Mouse (Mus musculus) E14TG2a.4 (cell line): ENCODE measurements around the gene Fmnl2.

ENCODE experiments used
- CTCF ChIP-seq: conservative IDR thresholded peaks from 2 replicates; pipeline ENCODE4 v1.5.1; 2014; ENCODE audit warnings: low read length
- NANOG ChIP-seq: IDR thresholded peaks from 2 replicates; pipeline ENCODE4 v1.6.1; 2014; ENCODE audit warnings: borderline replicate concordance, low read length, mixed read lengths
- POU5F1 ChIP-seq: IDR thresholded peaks from 2 replicates; pipeline ENCODE4 v1.6.1; 2014; ENCODE audit warnings: low read length, borderline replicate concordance

DNA sequence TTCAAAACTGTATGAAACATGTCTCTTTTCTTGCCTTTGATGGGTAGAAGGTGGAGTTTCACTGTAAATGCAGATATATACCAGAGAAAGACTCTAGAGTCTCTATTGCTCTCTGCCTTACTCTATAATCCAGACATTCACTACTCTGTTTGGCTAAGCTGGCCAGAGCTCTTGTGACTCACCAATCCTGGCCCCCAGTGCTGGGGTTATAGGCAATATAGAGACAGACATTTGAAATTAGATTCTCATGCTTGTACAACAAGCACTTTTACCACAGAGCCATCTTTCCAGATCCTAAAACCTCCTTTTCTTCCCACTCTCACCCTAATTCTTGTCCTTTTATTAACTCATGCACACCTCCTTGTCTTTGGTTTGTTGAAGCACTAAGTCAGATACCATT, 316.3 kb downstream of the Fmnl2 start:
- TF ChIP-seq CTCF (no peak), NANOG (no peak), POU5F1 (no peak)
